In the genomic region with DNA sequence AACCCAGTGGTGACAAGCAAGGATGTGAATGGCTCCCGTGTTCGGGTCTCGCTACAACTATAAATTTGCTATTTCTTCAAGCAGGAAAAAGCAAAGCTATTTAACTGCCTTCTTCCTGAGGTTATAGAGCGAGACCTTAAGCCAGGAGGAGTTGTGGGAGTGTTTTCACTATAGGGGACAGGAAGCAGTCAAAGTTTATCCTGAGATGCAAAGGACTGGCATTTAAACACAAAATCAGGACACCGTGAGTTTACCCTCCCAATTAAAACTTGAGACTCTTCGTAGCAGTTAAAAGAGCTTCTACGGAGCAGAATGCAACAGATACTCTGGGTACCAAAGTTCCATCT, we compare ENCODE assay signal across 9 mouse cellular contexts. TPM values are rescaled to one million over a fixed set of nuclear protein-coding genes. Genes with fewer than 3 reads are reported as not detected.
DNase-seq lines count a peak whose midpoint lies in the region; ATAC-seq and TF ChIP-seq lines count a peak whose summit lies in the region.
"Had no signal": no experiment of that assay in that cellular context is flagged by ENCODE, and none has a peak within 500 bp of the region (broad histone marks: within the 10 kb centered on the region; RNA-seq: fewer than 3 reads in every experiment).

No protein-coding gene starts in this region.

- H3K27me3 ChIP-seq in heart, embryonic 14.5 days (ENCODE audit: control insufficient read depth, insufficient read depth, low read length), result no peaks in the 10 kb centered on the region
- no peaks in the 10 kb centered on the region for H3K27me3 ChIP-seq in G1E (ENCODE audit: insufficient read depth, low read length)
- no peaks in the 10 kb centered on the region for H3K27me3 ChIP-seq in hindbrain, embryonic 12.5 days
- H3K27me3 ChIP-seq in midbrain, embryonic 11.5 days (ENCODE audit: control insufficient read depth, insufficient read depth, low read length), result no peaks in the 10 kb centered on the region

- DNase-seq in heart, postnatal 10 days, result no peak
- no peak for DNase-seq in G1E (ENCODE audit: low spot score)
- peak; percentile 90 for DNase-seq in midbrain, embryonic 11.5 days (ENCODE audit: low spot score, missing footprints)
- DNase-seq in urinary bladder, postnatal 14 days (ENCODE audit: low spot score), result no peak
- no peak for DNase-seq in ovary, postnatal 36 days (ENCODE audit: low spot score)
- no peak for DNase-seq in cerebellum, postnatal 14 days
- DNase-seq: cerebellum, postnatal 25 days had no signal

- peaks cover 4 to 34% of the 10 kb centered on the region in 2 experiments for H3K4me1 ChIP-seq in heart, embryonic 14.5 days (ENCODE audit: control insufficient read depth in 2 of 2, insufficient read depth in 2 of 2, low read length in 2 of 2)
- peaks cover 30% of the 10 kb centered on the region for H3K4me1 ChIP-seq in G1E (ENCODE audit: insufficient read depth, low read depth, low read length)
- peaks cover 17% of the 10 kb centered on the region for H3K4me1 ChIP-seq in hindbrain, embryonic 12.5 days
- H3K4me1 ChIP-seq in midbrain, embryonic 11.5 days (ENCODE audit: control insufficient read depth, insufficient read depth, low read length), result peaks cover 8% of the 10 kb centered on the region

- intact Hi-C loops in heart, postnatal 10 days (cut with DNase I), result loop anchor here (5.0 kb wide), 2 partner anchors 50 to 280 kb away; no protein-coding TSS in a partner anchor

- peak overlapping the region; percentile 83 to 99 for H3K4me3 ChIP-seq in heart, embryonic 14.5 days (ENCODE audit: control insufficient read depth in 1 of 2, insufficient read depth in 1 of 2, low read depth in 1 of 2, low read length in 2 of 2)
- peak overlapping the region; percentile 100 for H3K4me3 ChIP-seq in G1E (ENCODE audit: low read depth, low read length)
- peak overlapping the region; percentile 90 for H3K4me3 ChIP-seq in hindbrain, embryonic 12.5 days
- H3K4me3 ChIP-seq in midbrain, embryonic 11.5 days (ENCODE audit: low read depth, low read length), result peak overlapping the region; percentile 96

- H3K9ac ChIP-seq in heart, embryonic 14.5 days (ENCODE audit: low read length), result peak overlapping the region; percentile 96
- peak overlapping the region; percentile 94 for H3K9ac ChIP-seq in hindbrain, embryonic 12.5 days
- peak overlapping the region; percentile 97 for H3K9ac ChIP-seq in midbrain, embryonic 11.5 days (ENCODE audit: low read length)

- TF ChIP-seq CTCF in G1E (IDR thresholded peaks at IDR 0.05; ENCODE audit: low read depth, low read length), result no peak

- H3K27ac ChIP-seq in heart, embryonic 14.5 days (replicated peaks in 1 of 2; ENCODE audit: control insufficient read depth in 1 of 2, insufficient read depth in 1 of 2, low read depth in 2 of 2, low read length in 2 of 2), result peak overlapping the region; percentile 89 to 96; a peak in 2 of 4 replicates
- peak overlapping the region; percentile 98; the same call in 1 of the 2 replicates for H3K27ac ChIP-seq in hindbrain, embryonic 12.5 days
- H3K27ac ChIP-seq in midbrain, embryonic 11.5 days (ENCODE audit: low read depth, low read length), result 0 out of 2 replicates have a peak overlapping the region, but pooled peaks have one; percentile 96

- peak overlapping the region; percentile 65 for H3K4me2 ChIP-seq in heart, embryonic 14.5 days (ENCODE audit: low read length)
- H3K4me2 ChIP-seq in hindbrain, embryonic 12.5 days (replicated peaks), result peak overlapping the region; percentile 80
- peak overlapping the region; percentile 55 for H3K4me2 ChIP-seq in midbrain, embryonic 11.5 days

- WGBS in heart, embryonic 14.5 days, result 11% methylated on average over 7 of the region's 7 CpGs
- 3% methylated on average over 7 of the region's 7 CpGs for WGBS in hindbrain, embryonic 12.5 days
- 10% methylated on average over 7 of the region's 7 CpGs for WGBS in midbrain, embryonic 11.5 days

- H3K9me3 ChIP-seq in heart, embryonic 14.5 days (ENCODE audit: control insufficient read depth, low read length), result no peaks in the 10 kb centered on the region
- no peaks in the 10 kb centered on the region for H3K9me3 ChIP-seq in G1E (replicated peaks)
- H3K9me3 ChIP-seq in hindbrain, embryonic 12.5 days (replicated peaks), result no peaks in the 10 kb centered on the region
- no peaks in the 10 kb centered on the region for H3K9me3 ChIP-seq in midbrain, embryonic 11.5 days (ENCODE audit: control insufficient read depth, low read length)

- ATAC-seq in heart, embryonic 14.5 days (ENCODE audit: insufficient number of reproducible peaks, insufficient read depth, low FRiP score, low read depth), result no peak
- ATAC-seq in G1E (ENCODE audit: extremely low read depth, insufficient number of reproducible peaks, low FRiP score, poor library complexity, severe bottlenecking), result no peak
- no peak for ATAC-seq in hindbrain, embryonic 12.5 days (ENCODE audit: low FRiP score)
- ATAC-seq in midbrain, embryonic 11.5 days (ENCODE audit: low FRiP score), result no peak

- no peaks in the 10 kb centered on the region for H3K36me3 ChIP-seq in heart, embryonic 14.5 days (ENCODE audit: control insufficient read depth, insufficient read depth, low read length)
- peaks cover 28% of the 10 kb centered on the region for H3K36me3 ChIP-seq in G1E (replicated peaks)
- no peaks in the 10 kb centered on the region for H3K36me3 ChIP-seq in hindbrain, embryonic 12.5 days
- no peaks in the 10 kb centered on the region for H3K36me3 ChIP-seq in midbrain, embryonic 11.5 days (ENCODE audit: control insufficient read depth, insufficient read depth, low read length)

RNA-seq across cellular contexts. Expression of gene Map3k4, which starts 1.0 kb away (rescaled TPM):
- 34.3 and 39.2 TPM in 2 replicates for polyA plus RNA-seq in heart, embryonic 14.5 days (2014; fragmentation: Nextera tagmentation; extraction: Ambion mirVana)
- total RNA-seq in heart, postnatal 10 days (2021), result 10 to 100 TPM; 35.6 to 39.4 TPM
- total RNA-seq in G1E (2014; fragmentation: Nextera tagmentation), result 27.5 and 28.7 TPM in 2 replicates
- total RNA-seq in G1E (2017), result 26.8 and 30.6 TPM in 2 replicates
- 40.3 and 55.8 TPM in 2 replicates for polyA plus RNA-seq in G1E (2012)
- polyA plus RNA-seq in hindbrain, embryonic 12.5 days (2016; fragmentation: Nextera tagmentation; extraction: Ambion mirVana), result 47.8 and 60.3 TPM in 2 replicates
- polyA plus RNA-seq in midbrain, embryonic 11.5 days (2014; fragmentation: Nextera tagmentation; extraction: Ambion mirVana), result 46.3 and 51.3 TPM in 2 replicates
